Mouse (Mus musculus): Measurements from ENCODE around the gene 5730596B20Rik. TPM values are rescaled to one million over a fixed set of nuclear protein-coding genes. Genes with fewer than 3 reads are reported as not detected.

Gene 5730596B20Rik
- polyA plus RNA-seq, 2 experiments = 0.29 to 0.44 TPM

DNA sequence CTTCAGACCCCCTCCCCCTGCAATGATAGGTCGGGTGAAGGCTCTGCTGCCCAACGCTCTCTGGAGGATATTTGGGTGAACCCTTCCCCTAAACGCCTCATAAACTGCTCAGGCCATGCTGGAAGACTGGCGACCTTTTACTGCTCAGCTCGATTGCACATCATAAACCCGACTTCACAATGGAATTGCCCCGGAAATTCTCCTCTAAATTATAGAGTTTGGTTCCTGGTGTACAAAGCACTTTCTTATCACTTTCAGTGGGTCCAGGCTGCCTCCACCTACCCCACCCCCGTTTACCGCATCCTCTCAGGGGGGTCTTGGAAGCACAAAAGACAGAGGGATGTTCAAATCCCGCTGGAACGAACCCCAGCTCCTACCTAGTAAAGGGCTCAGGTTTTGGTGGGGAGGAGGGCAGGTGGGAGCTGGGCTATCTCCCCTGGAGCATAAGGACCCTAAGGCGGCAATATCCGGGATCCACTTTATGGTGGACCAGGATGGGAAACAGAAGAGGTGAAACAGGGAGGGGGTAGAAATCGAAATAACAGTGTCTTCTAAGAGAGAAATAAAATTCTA lies 41.4 kb downstream of the 5730596B20Rik start:
- Histone ChIP-seq H3K36me3 (ENCODE audit: control insufficient read depth, insufficient read depth, low read length) (peaks cover 6% of the 10 kb centered on the region; the same call in 1 of the 2 replicates), H3K9me3 (ENCODE audit: control insufficient read depth, low read length) (no peaks in the 10 kb centered on the region), H3K4me1 (ENCODE audit: control insufficient read depth, insufficient read depth, low read length) (peaks cover 43% of the 10 kb centered on the region), H3K4me3 (replicated peaks; ENCODE audit: low read length) (peak overlapping the region; percentile 65), H3K4me2 (replicated peaks; ENCODE audit: low read depth, low read length, severe bottlenecking) (peak overlapping the region; percentile 96; the same call in 1 of the 2 replicates), H3K27me3 (ENCODE audit: control insufficient read depth, insufficient read depth, low read length) (peaks cover 23% of the 10 kb centered on the region), H3K27ac (replicated peaks; ENCODE audit: low read depth, low read length) (no peak overlapping the region), H3K9ac (ENCODE audit: low read depth, low read length, severe bottlenecking) (peak overlapping the region; percentile 71; the same call in 1 of the 2 replicates)
- ATAC-seq (ENCODE audit: low FRiP score, low read depth) (no peak), DNase-seq (ENCODE audit: low spot score) (no peak)
- whole genome bisulfite sequencing = 22% methylated on average over 14 of the region's 14 CpGs
- TF ChIP-seq POLR2A (IDR thresholded peaks at IDR 0.05; ENCODE audit: borderline replicate concordance, extremely low read depth, insufficient read depth, insufficient read length) = no peak

DNA sequence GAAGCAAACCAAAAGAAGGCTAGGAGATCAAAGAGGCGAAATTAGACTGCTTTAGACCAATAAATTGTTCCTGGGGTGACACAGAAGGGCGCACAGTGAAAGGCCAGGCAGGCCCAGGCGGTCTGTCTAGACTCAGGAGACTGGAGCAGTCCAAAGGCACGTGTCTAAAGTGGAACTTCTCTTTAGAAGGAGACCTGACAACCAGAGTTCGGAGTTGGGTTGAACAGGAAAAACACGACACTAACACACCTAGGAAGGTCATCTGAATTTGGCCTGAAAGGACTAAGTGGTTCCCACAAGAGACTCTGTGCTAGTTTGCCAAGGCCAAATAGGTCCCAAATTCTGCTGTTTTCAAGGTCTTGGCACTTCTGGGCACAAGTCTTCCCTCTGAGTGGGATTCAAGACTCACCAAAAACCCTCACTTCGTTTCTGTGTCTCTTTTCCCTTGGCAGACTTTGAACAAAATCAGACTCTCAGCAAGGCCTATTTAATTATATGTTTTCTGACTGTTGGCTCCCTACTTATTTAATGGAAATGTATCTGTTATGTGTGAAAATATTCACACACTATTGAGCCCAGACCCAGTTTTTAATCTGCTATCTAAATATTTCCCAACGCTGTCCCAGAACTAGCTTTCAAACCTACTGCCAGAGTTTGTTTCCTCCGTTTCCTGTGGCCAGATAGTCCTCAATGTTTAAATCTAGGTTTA lies 42.1 kb downstream of the 5730596B20Rik start:
- H3K4me2 ChIP-seq (replicated peaks; ENCODE audit: low read depth, low read length, severe bottlenecking) = peak overlapping the region; percentile 96
- H3K9me3 ChIP-seq (ENCODE audit: control insufficient read depth, low read length) = no peaks in the 10 kb centered on the region
- ATAC-seq (ENCODE audit: low FRiP score, low read depth) (no peak), DNase-seq (ENCODE audit: low spot score) (no peak)
- 0 out of 2 replicates have a peak overlapping the region, but pooled peaks have one; percentile 100 for H3K9ac ChIP-seq (ENCODE audit: low read depth, low read length, severe bottlenecking)
- H3K27me3 ChIP-seq (ENCODE audit: control insufficient read depth, insufficient read depth, low read length) = peaks cover 20% of the 10 kb centered on the region
- peaks cover 41% of the 10 kb centered on the region for H3K4me1 ChIP-seq (ENCODE audit: control insufficient read depth, insufficient read depth, low read length)
- H3K36me3 ChIP-seq (ENCODE audit: control insufficient read depth, insufficient read depth, low read length) = peaks cover 12% of the 10 kb centered on the region
- no peak for TF ChIP-seq POLR2A (IDR thresholded peaks at IDR 0.05; ENCODE audit: borderline replicate concordance, extremely low read depth, insufficient read depth, insufficient read length)
- peak overlapping the region; percentile 90; the same call in 1 of the 2 replicates for H3K4me3 ChIP-seq (replicated peaks; ENCODE audit: low read length)
- no peak overlapping the region for H3K27ac ChIP-seq (replicated peaks; ENCODE audit: low read depth, low read length)
- 61% methylated on average over 9 of the region's 9 CpGs for WGBS

DNA sequence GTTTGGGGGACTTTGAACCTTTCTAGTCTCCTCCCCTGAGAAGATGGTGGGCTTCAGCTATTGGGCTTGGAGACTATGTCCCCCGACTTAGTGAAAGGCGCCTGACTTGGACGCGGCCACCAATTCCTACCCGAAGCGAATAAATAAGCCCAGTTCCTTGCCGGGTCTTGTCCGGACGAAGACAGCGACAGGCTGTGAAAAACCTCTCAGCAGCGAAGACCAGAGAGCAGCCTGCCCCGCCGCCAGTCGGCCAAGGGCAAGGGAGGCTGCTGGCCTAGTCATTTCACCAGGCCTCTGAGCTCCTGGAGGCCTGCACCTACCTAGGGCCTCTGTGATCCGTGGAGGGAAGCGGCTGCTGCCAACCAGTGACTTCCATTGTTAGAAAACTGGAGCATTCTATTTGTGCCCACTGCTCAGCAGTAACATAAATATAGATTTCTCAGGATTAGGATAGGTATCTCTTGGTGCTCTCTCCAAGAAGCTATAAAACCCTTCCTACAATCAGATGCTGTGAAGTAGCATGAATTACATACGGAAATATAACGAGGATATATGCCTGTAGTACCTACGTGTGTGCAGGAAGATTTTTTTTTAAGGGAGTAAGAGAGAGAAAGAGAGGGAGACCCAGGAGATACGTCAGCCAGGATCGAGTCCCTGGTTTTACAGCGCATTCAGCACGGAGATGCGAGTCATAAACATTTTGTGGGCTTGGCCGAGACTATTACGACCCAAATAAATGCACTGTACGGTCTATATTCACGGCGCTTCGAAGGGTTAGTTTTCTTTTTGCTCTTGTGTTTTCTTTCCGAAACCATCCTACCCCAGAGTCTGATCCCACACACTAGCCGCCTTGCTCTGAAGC lies 42.9 kb downstream of the 5730596B20Rik start:
- ATAC-seq (ENCODE audit: low FRiP score, low read depth) = no peak
- H3K4me2 ChIP-seq (replicated peaks; ENCODE audit: low read depth, low read length, severe bottlenecking) = peak overlapping the region; percentile 96
- peak overlapping the region; percentile 95 for H3K27ac ChIP-seq (replicated peaks; ENCODE audit: low read depth, low read length)
- peak overlapping the region; percentile 90 for H3K4me3 ChIP-seq (replicated peaks; ENCODE audit: low read length)
- 18% methylated on average over 32 of the region's 32 CpGs for WGBS
- H3K27me3 ChIP-seq (ENCODE audit: control insufficient read depth, insufficient read depth, low read length) = peaks cover 13% of the 10 kb centered on the region
- DNase-seq (ENCODE audit: low spot score) = peak; percentile 64
- peaks cover 20% of the 10 kb centered on the region for H3K36me3 ChIP-seq (ENCODE audit: control insufficient read depth, insufficient read depth, low read length)
- H3K9me3 ChIP-seq (ENCODE audit: control insufficient read depth, low read length) = no peaks in the 10 kb centered on the region
- TF ChIP-seq POLR2A (IDR thresholded peaks at IDR 0.05; ENCODE audit: borderline replicate concordance, extremely low read depth, insufficient read depth, insufficient read length) = no peak
- peak overlapping the region; percentile 100 for H3K9ac ChIP-seq (ENCODE audit: low read depth, low read length, severe bottlenecking)
- H3K4me1 ChIP-seq (ENCODE audit: control insufficient read depth, insufficient read depth, low read length) = peaks cover 39% of the 10 kb centered on the region

DNA sequence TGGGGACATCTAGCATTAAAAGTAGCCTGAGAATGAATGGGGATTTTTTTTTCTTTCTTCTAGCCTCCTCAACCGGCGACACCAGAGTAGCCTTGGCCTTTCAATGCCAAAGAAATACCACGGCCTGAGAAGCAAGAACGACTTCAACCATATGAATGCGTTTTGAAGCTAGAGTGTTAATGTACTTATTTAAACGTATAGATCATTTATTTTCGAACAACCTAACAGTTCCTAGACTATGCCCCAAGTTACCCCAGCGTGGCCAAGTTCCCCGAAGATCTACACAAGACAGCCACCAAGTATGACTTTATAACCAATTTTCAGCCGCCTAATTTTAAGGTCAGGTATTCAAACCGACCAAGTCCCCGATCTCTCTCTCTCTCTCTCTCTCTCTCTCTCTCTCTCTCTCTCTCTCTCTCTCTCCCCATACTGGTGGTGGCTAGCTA lies 43.6 kb downstream of the 5730596B20Rik start:
- H3K27ac ChIP-seq (replicated peaks; ENCODE audit: low read depth, low read length) = peak overlapping the region; percentile 95
- no peaks in the 10 kb centered on the region for H3K9me3 ChIP-seq (ENCODE audit: control insufficient read depth, low read length)
- H3K27me3 ChIP-seq (ENCODE audit: control insufficient read depth, insufficient read depth, low read length) = peaks cover 6% of the 10 kb centered on the region; the same call in 1 of the 2 replicates
- H3K9ac ChIP-seq (ENCODE audit: low read depth, low read length, severe bottlenecking) = peak overlapping the region; percentile 100
- H3K36me3 ChIP-seq (ENCODE audit: control insufficient read depth, insufficient read depth, low read length) = peaks cover 26% of the 10 kb centered on the region
- no peak for DNase-seq (ENCODE audit: low spot score)
- no peak for ATAC-seq (ENCODE audit: low FRiP score, low read depth)
- 7% methylated on average over 12 of the region's 12 CpGs for WGBS
- H3K4me2 ChIP-seq (replicated peaks; ENCODE audit: low read depth, low read length, severe bottlenecking) = peak overlapping the region; percentile 96
- no peak for TF ChIP-seq POLR2A (IDR thresholded peaks at IDR 0.05; ENCODE audit: borderline replicate concordance, extremely low read depth, insufficient read depth, insufficient read length)
- peaks cover 34% of the 10 kb centered on the region for H3K4me1 ChIP-seq (ENCODE audit: control insufficient read depth, insufficient read depth, low read length)
- H3K4me3 ChIP-seq (replicated peaks; ENCODE audit: low read length) = peak overlapping the region; percentile 90

All from limb, embryonic 14.5 days (tissue).